Mouse (Mus musculus): Measurements from ENCODE around the gene 1110008P14Rik. TPM values are rescaled to one million over a fixed set of nuclear protein-coding genes. Genes with fewer than 3 reads are reported as not detected.

The 1110008P14Rik gene
- polyA plus RNA-seq, 1 experiment from 2014 or later: 47.8 TPM

DNA sequence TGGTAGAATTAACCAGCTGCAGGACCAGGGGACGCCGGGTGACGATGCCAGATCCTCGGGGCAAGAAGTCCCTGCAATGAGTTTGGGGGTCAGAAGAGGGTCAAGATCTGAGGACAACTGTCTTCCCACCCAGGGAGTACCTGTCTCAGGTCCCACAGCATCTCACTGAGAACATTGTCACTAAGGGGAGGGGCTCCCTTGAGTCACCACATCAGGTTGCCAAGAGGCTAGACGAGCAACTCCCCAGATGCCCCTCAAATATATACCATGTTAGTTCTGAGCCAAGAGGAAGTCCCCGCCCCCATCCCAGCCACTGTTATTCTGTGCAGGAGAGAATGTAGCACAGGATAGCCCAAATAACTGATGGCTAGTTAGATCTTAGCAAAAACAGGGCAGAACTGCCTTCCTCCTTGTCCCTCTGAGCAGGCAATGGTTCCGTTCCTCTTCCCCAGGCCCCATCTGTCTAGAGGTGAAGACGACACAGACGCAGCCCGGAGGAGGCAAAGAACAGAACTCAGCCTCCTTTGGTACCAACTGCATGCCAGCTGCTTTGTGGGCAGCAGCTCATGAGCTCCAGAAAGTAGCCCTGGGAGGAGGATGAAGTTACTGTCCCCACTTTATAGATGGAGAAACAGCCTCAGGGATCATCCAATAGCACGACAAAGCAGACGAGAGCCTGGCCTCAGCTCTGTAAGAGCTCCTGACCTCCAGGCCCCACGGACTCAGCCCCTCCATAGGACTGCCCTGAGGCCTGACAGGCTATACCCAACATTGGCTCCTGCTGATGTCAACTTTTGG, 40.7 kb downstream of the 1110008P14Rik start:
- Histone ChIP-seq H3K4me1 (peaks cover 27% of the 10 kb centered on the region), H3K4me2 (no peak overlapping the region), H3K4me3 (no peak overlapping the region), H3K9ac (no peak overlapping the region), H3K36me3 (peaks cover 63% of the 10 kb centered on the region), H3K27ac (peak overlapping the region; percentile 39; the same call in 1 of the 2 replicates), H3K27me3 (no peaks in the 10 kb centered on the region), H3K9me3 (no peaks in the 10 kb centered on the region)
- WGBS: 76% methylated on average over 13 of the region's 13 CpGs
- no peak for ATAC-seq (ENCODE audit: insufficient number of reproducible peaks, insufficient read depth, low FRiP score, low TSS enrichment, low read depth)

DNA sequence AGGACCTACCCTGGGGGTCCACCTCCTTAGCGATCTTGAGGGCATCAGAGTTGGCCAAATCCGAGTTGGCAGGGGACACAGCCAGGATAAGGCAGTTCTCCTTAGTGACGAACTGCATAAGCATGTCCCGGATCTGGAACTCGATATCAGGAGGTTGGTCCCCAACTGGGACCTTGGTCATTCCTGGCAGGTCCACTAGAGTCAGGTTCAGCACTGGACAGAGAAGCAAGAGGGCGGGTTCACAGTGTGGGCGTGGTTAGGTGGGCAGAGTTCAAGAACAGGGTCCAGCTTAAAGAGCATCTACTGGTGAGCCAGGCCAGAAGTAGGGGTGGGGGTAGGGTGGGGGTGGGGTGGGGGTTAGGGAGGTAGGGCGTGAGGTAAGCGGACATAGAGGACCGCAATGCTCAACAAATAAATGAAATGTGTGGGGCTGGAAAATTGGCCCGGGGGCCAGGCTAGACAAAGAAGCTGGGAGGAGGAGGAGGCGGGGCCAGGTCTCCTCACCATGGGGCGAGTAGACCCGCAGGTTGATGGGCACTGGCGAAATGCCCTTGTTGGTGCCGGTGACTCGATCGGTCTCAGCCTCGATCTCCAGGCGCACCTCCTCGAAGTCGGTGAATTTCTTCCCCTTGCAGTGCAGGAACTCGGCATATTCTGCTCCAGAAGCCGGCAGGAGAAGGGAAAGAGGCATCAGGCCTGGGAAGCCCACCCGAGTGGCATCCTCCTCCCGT, 41.7 kb downstream of the 1110008P14Rik start:
- no peak for ATAC-seq (ENCODE audit: insufficient number of reproducible peaks, insufficient read depth, low FRiP score, low TSS enrichment, low read depth)
- 48% methylated on average over 26 of the region's 26 CpGs for WGBS

DNA sequence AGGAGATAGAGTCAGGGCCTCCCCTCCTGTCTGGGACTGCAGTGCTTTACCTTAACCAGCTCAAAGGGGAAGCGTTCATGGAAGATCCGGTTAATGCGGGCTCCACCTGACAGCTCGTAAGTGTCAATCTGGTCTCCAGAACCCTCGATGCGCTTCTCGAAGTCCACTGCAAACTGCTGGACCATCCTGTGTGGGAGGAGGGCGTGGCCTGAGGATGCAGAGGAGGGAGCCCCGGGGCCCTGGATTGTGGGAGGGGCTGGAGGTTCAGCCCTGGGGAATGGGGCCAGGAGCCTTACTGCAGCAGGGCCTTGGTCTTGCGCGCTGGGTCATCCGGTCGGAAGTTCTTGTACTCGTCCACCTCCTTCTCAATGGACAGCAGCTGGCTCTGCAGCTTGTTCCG, 45.9 kb downstream of the 1110008P14Rik start:
- Histone ChIP-seq H3K27me3 (no peaks in the 10 kb centered on the region), H3K4me2 (no peak overlapping the region), H3K9ac (no peak overlapping the region), H3K9me3 (no peaks in the 10 kb centered on the region), H3K36me3 (peaks cover 87% of the 10 kb centered on the region), H3K4me1 (peaks cover 4% of the 10 kb centered on the region; the same call in 1 of the 2 replicates), H3K27ac (no peak overlapping the region), H3K4me3 (no peak overlapping the region)
- no peak for ATAC-seq (ENCODE audit: insufficient number of reproducible peaks, insufficient read depth, low FRiP score, low TSS enrichment, low read depth)
- 54% methylated on average over 15 of the region's 15 CpGs for WGBS

More for the DNA sequence above, 41.7 kb downstream of the 1110008P14Rik start:
- Histone ChIP-seq H3K27me3 (no peaks in the 10 kb centered on the region), H3K9ac (no peak overlapping the region), H3K4me1 (peaks cover 27% of the 10 kb centered on the region), H3K9me3 (no peaks in the 10 kb centered on the region), H3K4me2 (no peak overlapping the region), H3K4me3 (no peak overlapping the region), H3K36me3 (peaks cover 72% of the 10 kb centered on the region), H3K27ac (no peak overlapping the region)

DNA sequence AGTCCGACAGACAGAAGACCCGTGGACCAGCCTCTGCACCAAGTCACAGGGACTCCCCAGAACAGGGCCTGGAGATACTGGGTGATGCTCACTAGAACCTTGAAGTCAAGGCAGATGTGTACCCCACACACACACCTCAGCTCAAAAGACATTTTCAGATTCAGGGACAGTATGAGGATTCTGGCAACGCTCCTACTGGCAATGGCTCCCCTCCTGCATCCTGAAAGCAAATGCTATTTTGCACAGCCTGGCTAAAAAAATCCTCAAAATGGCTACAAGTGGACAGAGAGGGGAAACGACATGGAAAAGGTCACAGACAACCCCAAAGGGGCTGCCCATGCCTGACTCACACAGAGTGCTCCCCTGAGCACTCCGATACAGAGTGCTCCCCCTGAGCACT, 49.6 kb downstream of the 1110008P14Rik start:
- H3K9ac ChIP-seq: no peak overlapping the region
- H3K27ac ChIP-seq: no peak overlapping the region
- WGBS: 92% methylated on average over 5 of the region's 5 CpGs
- H3K4me3 ChIP-seq: no peak overlapping the region
- H3K4me2 ChIP-seq: no peak overlapping the region
- no peaks in the 10 kb centered on the region for H3K27me3 ChIP-seq
- ATAC-seq (ENCODE audit: insufficient number of reproducible peaks, insufficient read depth, low FRiP score, low TSS enrichment, low read depth): no peak
- H3K9me3 ChIP-seq: no peaks in the 10 kb centered on the region
- peaks cover 40% of the 10 kb centered on the region for H3K4me1 ChIP-seq
- H3K36me3 ChIP-seq: peaks cover 60% of the 10 kb centered on the region

DNA sequence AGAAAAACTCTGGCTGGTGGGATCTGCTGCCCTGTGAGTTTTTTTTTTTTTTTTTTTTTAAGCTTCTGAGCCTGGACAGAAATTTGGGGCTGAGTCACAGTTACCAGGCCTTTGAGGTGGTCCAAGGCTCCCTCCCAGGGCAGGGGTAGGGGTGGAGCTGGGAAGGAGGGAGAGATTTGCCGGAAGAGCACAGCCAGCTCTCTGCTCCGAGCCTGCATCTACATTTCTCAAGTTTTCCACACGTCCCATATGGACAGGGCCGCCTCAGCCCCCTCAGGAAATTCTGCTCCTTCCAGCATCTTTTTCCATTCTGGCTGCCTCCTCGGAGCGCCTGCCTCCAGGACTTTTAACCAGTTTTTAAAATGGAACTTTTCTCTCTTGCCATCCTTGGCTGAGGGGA, 52.2 kb downstream of the 1110008P14Rik start:
- no peak overlapping the region for H3K4me3 ChIP-seq
- H3K4me2 ChIP-seq: peak overlapping the region; percentile 12; the same call in 1 of the 2 replicates
- H3K36me3 ChIP-seq: peaks cover 42% of the 10 kb centered on the region
- peaks cover 60% of the 10 kb centered on the region for H3K4me1 ChIP-seq
- no peak for ATAC-seq (ENCODE audit: insufficient number of reproducible peaks, insufficient read depth, low FRiP score, low TSS enrichment, low read depth)
- peak overlapping the region; percentile 52; the same call in 1 of the 2 replicates for H3K9ac ChIP-seq
- WGBS: 16% methylated on average over 6 of the region's 6 CpGs
- peak overlapping the region; percentile 93 for H3K27ac ChIP-seq
- no peaks in the 10 kb centered on the region for H3K9me3 ChIP-seq
- H3K27me3 ChIP-seq: no peaks in the 10 kb centered on the region

DNA sequence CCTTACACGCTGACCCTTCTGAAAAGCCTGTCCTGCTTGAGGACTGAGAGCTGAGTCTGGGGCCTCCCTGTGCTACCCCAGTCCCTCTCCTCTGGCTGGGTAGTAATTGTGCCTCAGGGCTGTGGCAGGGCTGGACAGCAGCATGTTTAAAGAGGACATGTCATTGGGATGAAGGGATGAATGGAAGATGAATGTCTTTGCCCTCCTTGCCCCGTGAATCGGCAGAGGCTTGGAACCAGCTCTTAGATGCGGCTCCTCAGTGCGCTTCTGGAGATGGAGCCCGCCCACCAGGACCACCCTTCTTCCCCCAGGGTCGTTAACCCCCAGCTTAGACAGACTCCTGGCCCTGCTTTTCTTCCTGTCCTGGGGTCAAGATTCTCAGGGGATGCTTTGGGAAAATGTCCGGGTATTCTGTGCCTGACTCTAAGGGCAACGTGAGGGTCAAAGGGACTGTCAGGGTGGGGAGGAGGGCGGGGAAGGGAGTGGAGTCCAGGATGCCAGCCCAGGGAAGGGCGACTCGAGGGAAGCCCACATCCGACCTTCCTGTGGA, 52.8 kb downstream of the 1110008P14Rik start:
- H3K36me3 ChIP-seq: peaks cover 39% of the 10 kb centered on the region
- 24% methylated on average over 13 of the region's 13 CpGs for WGBS
- 0 out of 2 replicates have a peak overlapping the region, but pooled peaks have one; percentile 9 for H3K4me2 ChIP-seq
- peaks cover 60% of the 10 kb centered on the region for H3K4me1 ChIP-seq
- H3K27ac ChIP-seq: peak overlapping the region; percentile 93
- H3K9ac ChIP-seq: peak overlapping the region; percentile 52
- H3K27me3 ChIP-seq: no peaks in the 10 kb centered on the region
- no peaks in the 10 kb centered on the region for H3K9me3 ChIP-seq
- ATAC-seq (ENCODE audit: insufficient number of reproducible peaks, insufficient read depth, low FRiP score, low TSS enrichment, low read depth): no peak
- no peak overlapping the region for H3K4me3 ChIP-seq

DNA sequence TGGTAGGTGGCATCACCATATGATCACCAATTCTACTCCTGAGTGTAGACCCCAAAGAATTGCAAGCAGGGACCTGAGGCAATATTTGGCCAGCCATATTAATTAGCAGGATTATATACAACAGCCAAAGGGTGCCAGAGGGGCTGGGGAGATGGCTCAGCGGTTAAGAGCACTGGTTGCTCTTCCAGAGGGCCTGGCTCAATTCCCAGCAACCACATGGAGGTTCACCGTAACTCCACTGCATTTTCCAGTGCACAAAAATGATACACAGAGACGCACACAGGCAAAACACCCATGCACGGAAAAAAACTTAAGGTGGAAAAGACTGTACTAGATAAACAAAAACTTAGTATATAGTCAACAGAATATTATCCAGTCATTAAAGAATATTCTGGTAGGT, 54.5 kb downstream of the 1110008P14Rik start:
- peak overlapping the region; percentile 71 for H3K27ac ChIP-seq

More for the DNA sequence above, 54.5 kb downstream of the 1110008P14Rik start:
- H3K27me3 ChIP-seq: no peaks in the 10 kb centered on the region
- WGBS: 54% methylated on average over 4 of the region's 4 CpGs
- H3K4me1 ChIP-seq: peaks cover 69% of the 10 kb centered on the region
- ATAC-seq (ENCODE audit: insufficient number of reproducible peaks, insufficient read depth, low FRiP score, low TSS enrichment, low read depth): no peak
- no peaks in the 10 kb centered on the region for H3K9me3 ChIP-seq
- no peak overlapping the region for H3K4me3 ChIP-seq
- H3K4me2 ChIP-seq: no peak overlapping the region
- H3K9ac ChIP-seq: no peak overlapping the region
- peaks cover 32% of the 10 kb centered on the region for H3K36me3 ChIP-seq

Other genes with a start within 250 kb of the 1110008P14Rik start
- 44.8 and 57.7 TPM in 2 replicates for gene Prrc2b, start 230.9 kb downstream of the 1110008P14Rik start, polyA plus RNA-seq (2015; fragmentation: Nextera tagmentation; extraction: Ambion mirVana)
- gene Pomt1, start 145.3 kb downstream of the 1110008P14Rik start, polyA plus RNA-seq (2015; fragmentation: Nextera tagmentation; extraction: Ambion mirVana): 25.1 and 31.3 TPM in 2 replicates
- 68.9 and 69.4 TPM in 2 replicates for gene Uck1, start 121.8 kb downstream of the 1110008P14Rik start, polyA plus RNA-seq (2015; fragmentation: Nextera tagmentation; extraction: Ambion mirVana)
- 25.6 and 31.2 TPM in 2 replicates for gene Golga2, start 94.6 kb downstream of the 1110008P14Rik start, polyA plus RNA-seq (2015; fragmentation: Nextera tagmentation; extraction: Ambion mirVana)
- gene Swi5, start 93.9 kb downstream of the 1110008P14Rik start, polyA plus RNA-seq (2015; fragmentation: Nextera tagmentation; extraction: Ambion mirVana): 497 and 538 TPM in 2 replicates
- gene Ciz1, start 29.6 kb downstream of the 1110008P14Rik start, polyA plus RNA-seq (2015; fragmentation: Nextera tagmentation; extraction: Ambion mirVana): 48.6 and 54.2 TPM in 2 replicates
- 31.9 and 32.4 TPM in 2 replicates for gene Dnm1, start 28.6 kb downstream of the 1110008P14Rik start, polyA plus RNA-seq (2015; fragmentation: Nextera tagmentation; extraction: Ambion mirVana)
- 0.22 and 1.5 TPM in 2 replicates for gene Lcn2, start 6.3 kb upstream of the 1110008P14Rik start, polyA plus RNA-seq (2015; fragmentation: Nextera tagmentation; extraction: Ambion mirVana)
- 30.0 and 30.4 TPM in 2 replicates for gene Ptges2, start 14.0 kb upstream of the 1110008P14Rik start, polyA plus RNA-seq (2015; fragmentation: Nextera tagmentation; extraction: Ambion mirVana)
- gene Naif1, start 68.5 kb upstream of the 1110008P14Rik start, polyA plus RNA-seq (2015; fragmentation: Nextera tagmentation; extraction: Ambion mirVana): 6.3 and 6.5 TPM in 2 replicates
- 23.5 and 24.6 TPM in 2 replicates for gene Slc25a25, start 69.5 kb upstream of the 1110008P14Rik start, polyA plus RNA-seq (2015; fragmentation: Nextera tagmentation; extraction: Ambion mirVana)
- gene Fam102a, start 153.4 kb upstream of the 1110008P14Rik start, polyA plus RNA-seq (2015; fragmentation: Nextera tagmentation; extraction: Ambion mirVana): 12.3 and 15.5 TPM in 2 replicates
- 112 and 116 TPM in 2 replicates for gene Dpm2, start 188.9 kb upstream of the 1110008P14Rik start, polyA plus RNA-seq (2015; fragmentation: Nextera tagmentation; extraction: Ambion mirVana)
- gene Pip5kl1, start 192.9 kb upstream of the 1110008P14Rik start, polyA plus RNA-seq (2015; fragmentation: Nextera tagmentation; extraction: Ambion mirVana): 0.92 and 1.1 TPM in 2 replicates
- 0.18 TPM in 1 of 2 replicates, not detected in the other for gene 9430097D07Rik, start 193.7 kb upstream of the 1110008P14Rik start, polyA plus RNA-seq (2015; fragmentation: Nextera tagmentation; extraction: Ambion mirVana)
- gene St6galnac4, start 205.2 kb upstream of the 1110008P14Rik start, polyA plus RNA-seq (2015; fragmentation: Nextera tagmentation; extraction: Ambion mirVana): 33.1 and 34.7 TPM in 2 replicates
- gene St6galnac6, start 217.8 kb upstream of the 1110008P14Rik start, polyA plus RNA-seq (2015; fragmentation: Nextera tagmentation; extraction: Ambion mirVana): 29.9 and 35.1 TPM in 2 replicates
- 20.7 and 27.3 TPM in 2 replicates for gene Ak1, start 239.8 kb upstream of the 1110008P14Rik start, polyA plus RNA-seq (2015; fragmentation: Nextera tagmentation; extraction: Ambion mirVana)

Measured in embryonic facial prominence, embryonic 13.5 days (tissue).